Mouse (Mus musculus) mammary gland, adult 2 months (tissue): Measurements from ENCODE around the gene Adamts14. TPM values are rescaled to one million over a fixed set of nuclear protein-coding genes. Genes with fewer than 3 reads are reported as not detected.

Source experiments
- polyA plus RNA-seq: library from polyadenylated mRNA; depleted of rRNA; stranded (reverse); fragments of >200 nt; gene quantifications from 2 replicates; pipeline ENCODE4 v1.2.3, GENCODE M21; 2012; ENCODE audit warnings: low replicate concordance; rRNA removed

The Adamts14 gene
- polyA plus RNA-seq: 4.3 and 7.4 TPM in 2 replicates

DNA sequence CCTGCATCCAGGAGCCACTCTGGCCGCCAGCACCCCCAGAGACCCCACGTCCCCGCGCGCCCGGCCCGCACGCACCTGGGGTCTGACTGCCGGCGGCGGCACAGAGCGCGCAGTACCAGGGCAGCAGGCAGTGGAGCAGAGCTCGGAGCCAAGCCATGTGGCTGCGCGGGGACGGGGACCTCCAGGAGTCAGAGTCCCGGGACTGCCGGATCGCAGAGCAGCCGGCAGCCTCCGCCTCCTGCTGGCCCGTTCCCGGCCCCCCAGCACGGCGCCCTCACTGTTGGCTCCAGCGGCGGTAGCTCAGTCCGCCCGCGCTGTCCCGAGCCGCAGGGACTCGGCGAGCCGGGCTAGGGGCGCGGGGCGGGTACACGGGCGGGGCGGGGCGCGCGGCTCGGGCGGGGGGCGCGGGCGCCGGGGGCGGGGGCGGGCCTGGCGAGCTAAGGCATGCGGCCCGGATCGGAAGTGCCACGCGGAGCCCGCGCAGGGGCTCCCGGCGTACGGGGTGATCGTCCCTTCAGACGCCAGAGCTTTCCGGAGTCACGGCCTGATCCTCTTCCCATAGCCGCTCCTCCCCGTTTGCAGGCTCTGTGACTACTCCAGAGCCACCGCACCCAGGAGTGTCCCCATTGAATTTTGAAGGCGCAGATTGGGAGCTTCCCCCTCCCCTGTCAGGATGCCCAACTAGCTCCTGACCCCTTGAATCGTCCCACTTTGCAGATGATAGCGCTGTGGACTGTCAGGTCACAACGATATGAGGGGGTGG is at the start of gene Adamts14:
Gene Adamts14 (minus strand): TSS at position 358 of the 763 bp plus-strand sequence.

DNA sequence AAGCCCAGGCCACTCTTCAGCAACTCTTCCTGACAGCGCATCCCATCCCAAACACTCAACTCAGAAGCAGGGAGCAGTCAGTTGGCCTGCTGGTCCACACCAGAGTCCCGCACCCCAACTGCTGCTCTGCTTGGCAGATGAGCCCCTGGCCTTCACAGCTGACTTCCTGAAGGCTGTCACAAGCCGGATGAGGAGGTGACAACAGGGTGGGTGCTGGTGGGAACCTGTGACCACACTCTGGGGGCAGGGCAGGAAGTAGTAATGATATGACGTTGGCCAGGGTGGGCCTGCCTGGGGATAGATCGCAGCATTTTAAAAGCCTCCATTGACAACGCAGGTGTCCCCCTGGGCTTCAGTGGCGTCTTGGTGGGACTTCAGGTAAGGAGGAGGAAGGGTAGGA is 24.2 kb upstream of the Adamts14 start, which contains the start of gene Prf1:
Gene Prf1 (plus strand): TSS at position 357 of the 400 bp plus-strand sequence.

DNA sequence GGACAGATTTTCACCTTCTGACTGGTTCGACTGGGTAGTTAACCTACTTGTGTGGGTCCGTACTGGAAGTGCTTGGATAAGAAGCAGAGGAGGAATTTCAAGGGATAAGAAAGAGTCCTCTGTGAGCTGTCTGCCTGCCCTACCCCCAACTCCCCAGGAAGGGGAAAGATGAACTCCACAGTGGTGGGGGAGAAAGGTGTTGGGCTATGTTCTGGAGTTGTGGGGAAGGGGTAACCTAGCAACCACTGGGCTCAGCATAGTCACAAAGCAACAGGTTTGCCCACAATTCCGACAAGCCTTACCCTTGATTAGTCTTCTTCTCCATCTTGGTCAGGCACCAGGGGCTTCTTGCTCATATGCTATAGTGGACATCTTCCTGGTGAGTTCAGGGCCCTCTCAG is 101.6 kb downstream of the Adamts14 start, which contains the start of gene Tbata:
Gene Tbata (plus strand): TSS at position 301 of the 400 bp plus-strand sequence.

GRCm38 (mm10) chr10:61147157-61148040 is 125.8 kb downstream of the Adamts14 start, which contains the start of gene Sgpl1:
Sgpl1 (minus strand) TSS chr10:61147703.

Other genes starting within 250 kb of the Adamts14 start
- gene Pcbd1, start 184.1 kb downstream of the Adamts14 start, polyA plus RNA-seq: 2.2 and 2.4 TPM in 2 replicates
- gene Sgpl1, start 125.7 kb downstream of the Adamts14 start, polyA plus RNA-seq: 33.3 and 66.8 TPM in 2 replicates
- gene Tbata, start 101.5 kb downstream of the Adamts14 start, polyA plus RNA-seq: 0.76 and 1.1 TPM in 2 replicates
- 6.2 and 10.7 TPM in 2 replicates for gene Prf1, start 24.4 kb upstream of the Adamts14 start, polyA plus RNA-seq
- 23.7 and 27.5 TPM in 2 replicates for gene Pald1, start 110.1 kb upstream of the Adamts14 start, polyA plus RNA-seq
- gene Nodal, start 144.5 kb upstream of the Adamts14 start, polyA plus RNA-seq: 0.04 and 0.16 TPM in 2 replicates
- gene Eif4ebp2, start 179.2 kb upstream of the Adamts14 start, polyA plus RNA-seq: 161 and 181 TPM in 2 replicates
- 6.8 and 43.1 TPM in 2 replicates for gene Lrrc20, start 202.4 kb upstream of the Adamts14 start, polyA plus RNA-seq